Mouse (Mus musculus): ENCODE data around the gene Ifnz.
"Not testable (repeated sequence)": the region's sequence is repeated elsewhere in the genome, so short reads cannot be mapped to it uniquely, and the experiment has no call there.

Gene Ifnz

DNA sequence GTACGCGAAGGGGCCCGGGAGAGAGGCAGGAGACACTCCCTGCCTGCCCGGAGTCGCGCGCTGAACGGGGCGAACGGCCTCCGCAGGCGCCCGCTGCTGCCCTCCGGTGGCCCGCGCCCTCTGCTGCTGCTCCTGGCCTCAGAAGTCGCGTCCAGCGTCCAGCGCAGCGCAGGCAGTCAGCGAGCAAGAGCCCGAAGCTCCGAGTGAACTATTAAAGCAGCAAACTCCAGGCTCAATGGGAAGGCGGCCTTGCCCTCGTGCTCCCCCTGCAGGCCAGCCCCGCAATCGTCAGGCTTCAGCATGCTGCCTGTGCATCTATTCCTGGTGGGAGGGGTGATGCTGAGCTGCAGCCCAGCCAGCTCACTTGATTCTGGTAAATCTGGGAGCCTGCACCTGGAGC is 15.2 kb downstream of the Ifnz start, which contains the start of gene Gm13279:
Gm13279 (plus strand) TSS at position 301 of the 400 bp plus-strand sequence.
- not testable (repeated sequence) for H3K9me3 ChIP-seq (ENCODE audit: low read length); H3K27me3 ChIP-seq (ENCODE audit: insufficient read depth, low read length); H3K4me1 ChIP-seq (replicated peaks; ENCODE audit: low read depth, low read length); H3K4me3 ChIP-seq (replicated peaks; ENCODE audit: low read length); H3K36me3 ChIP-seq (ENCODE audit: insufficient read depth, low read length)

DNA sequence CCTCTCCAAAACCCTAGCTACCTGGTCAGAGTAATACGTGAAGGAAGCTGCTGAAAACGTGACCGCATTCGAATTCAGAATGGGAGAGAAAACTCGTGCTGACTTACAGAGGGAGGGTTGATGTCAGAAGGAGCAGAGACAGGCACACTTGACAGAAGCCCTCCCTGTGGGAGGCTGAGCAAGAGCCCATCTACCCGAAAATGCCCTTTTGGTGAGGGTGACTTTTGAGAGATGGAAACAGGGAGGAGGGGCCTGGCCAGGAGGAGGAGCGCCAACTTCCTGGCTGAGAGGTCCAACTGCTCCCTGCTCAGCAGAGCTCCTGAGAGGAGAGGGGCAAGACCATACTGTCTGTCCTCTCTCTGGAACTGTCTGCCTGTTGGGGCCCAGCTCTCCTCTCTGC is 17.4 kb downstream of the Ifnz start, which contains the start of gene Gm13285:
Gm13285 (plus strand) TSS at position 301 of the 400 bp plus-strand sequence.
- H3K27me3 ChIP-seq (ENCODE audit: insufficient read depth, low read length); H3K4me3 ChIP-seq (replicated peaks; ENCODE audit: low read length); H3K36me3 ChIP-seq (ENCODE audit: insufficient read depth, low read length); H3K4me1 ChIP-seq (replicated peaks; ENCODE audit: low read depth, low read length); H3K9me3 ChIP-seq (ENCODE audit: low read length): not testable (repeated sequence)

DNA sequence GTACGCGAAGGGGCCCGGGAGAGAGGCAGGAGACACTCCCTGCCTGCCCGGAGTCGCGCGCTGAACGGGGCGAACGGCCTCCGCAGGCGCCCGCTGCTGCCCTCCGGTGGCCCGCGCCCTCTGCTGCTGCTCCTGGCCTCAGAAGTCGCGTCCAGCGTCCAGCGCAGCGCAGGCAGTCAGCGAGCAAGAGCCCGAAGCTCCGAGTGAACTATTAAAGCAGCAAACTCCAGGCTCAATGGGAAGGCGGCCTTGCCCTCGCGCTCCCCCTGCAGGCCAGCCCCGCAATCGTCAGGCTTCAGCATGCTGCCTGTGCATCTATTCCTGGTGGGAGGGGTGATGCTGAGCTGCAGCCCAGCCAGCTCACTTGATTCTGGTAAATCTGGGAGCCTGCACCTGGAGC is 21.0 kb downstream of the Ifnz start, which contains the start of gene Gm13287:
Gm13287 (plus strand) TSS at position 301 of the 400 bp plus-strand sequence.
- not testable (repeated sequence) for H3K36me3 ChIP-seq (ENCODE audit: insufficient read depth, low read length); H3K4me3 ChIP-seq (replicated peaks; ENCODE audit: low read length); H3K4me1 ChIP-seq (replicated peaks; ENCODE audit: low read depth, low read length); H3K9me3 ChIP-seq (ENCODE audit: low read length)
- peaks cover 16% of the 10 kb centered on the region for H3K27me3 ChIP-seq (ENCODE audit: insufficient read depth, low read length)

DNA sequence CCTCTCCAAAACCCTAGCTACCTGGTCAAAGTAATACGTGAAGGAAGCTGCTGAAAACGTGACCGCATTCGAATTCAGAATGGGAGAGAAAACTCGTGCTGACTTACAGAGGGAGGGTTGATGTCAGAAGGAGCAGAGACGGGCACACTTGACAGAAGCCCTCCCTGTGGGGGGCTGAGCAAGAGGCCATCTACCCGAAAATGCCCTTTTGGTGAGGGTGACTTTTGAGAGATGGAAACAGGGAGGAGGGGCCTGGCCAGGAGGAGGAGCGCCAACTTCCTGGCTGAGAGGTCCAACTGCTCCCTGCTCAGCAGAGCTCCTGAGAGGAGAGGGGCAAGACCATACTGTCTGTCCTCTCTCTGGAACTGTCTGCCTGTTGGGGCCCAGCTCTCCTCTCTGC is 23.3 kb downstream of the Ifnz start, which contains the start of gene Gm13288:
Gm13288 (plus strand) TSS at position 301 of the 400 bp plus-strand sequence.
- H3K4me3 ChIP-seq (replicated peaks; ENCODE audit: low read length); H3K36me3 ChIP-seq (ENCODE audit: insufficient read depth, low read length); H3K4me1 ChIP-seq (replicated peaks; ENCODE audit: low read depth, low read length); H3K9me3 ChIP-seq (ENCODE audit: low read length): not testable (repeated sequence)
- peaks cover 19% of the 10 kb centered on the region for H3K27me3 ChIP-seq (ENCODE audit: insufficient read depth, low read length)

DNA sequence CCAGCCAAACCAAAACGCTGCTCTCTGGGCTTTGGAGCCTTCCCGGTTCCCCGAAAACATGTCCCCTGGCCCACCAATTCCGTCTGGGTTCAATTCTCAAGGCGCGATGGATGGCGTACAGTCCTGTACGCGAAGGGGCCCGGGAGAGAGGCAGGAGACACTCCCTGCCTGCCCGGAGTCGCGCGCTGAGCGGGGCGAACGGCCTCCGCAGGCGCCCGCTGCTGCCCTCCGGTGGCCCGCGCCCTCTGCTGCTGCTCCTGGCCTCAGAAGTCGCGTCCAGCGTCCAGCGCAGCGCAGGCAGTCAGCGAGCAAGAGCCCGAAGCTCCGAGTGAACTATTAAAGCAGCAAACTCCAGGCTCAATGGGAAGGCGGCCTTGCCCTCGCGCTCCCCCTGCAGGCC is 23.8 kb downstream of the Ifnz start:
- not testable (repeated sequence) for H3K4me3 ChIP-seq (replicated peaks; ENCODE audit: low read length); H3K4me1 ChIP-seq (replicated peaks; ENCODE audit: low read depth, low read length); H3K36me3 ChIP-seq (ENCODE audit: insufficient read depth, low read length); H3K9me3 ChIP-seq (ENCODE audit: low read length)
- H3K27me3 ChIP-seq (ENCODE audit: insufficient read depth, low read length): peaks cover 24% of the 10 kb centered on the region

DNA sequence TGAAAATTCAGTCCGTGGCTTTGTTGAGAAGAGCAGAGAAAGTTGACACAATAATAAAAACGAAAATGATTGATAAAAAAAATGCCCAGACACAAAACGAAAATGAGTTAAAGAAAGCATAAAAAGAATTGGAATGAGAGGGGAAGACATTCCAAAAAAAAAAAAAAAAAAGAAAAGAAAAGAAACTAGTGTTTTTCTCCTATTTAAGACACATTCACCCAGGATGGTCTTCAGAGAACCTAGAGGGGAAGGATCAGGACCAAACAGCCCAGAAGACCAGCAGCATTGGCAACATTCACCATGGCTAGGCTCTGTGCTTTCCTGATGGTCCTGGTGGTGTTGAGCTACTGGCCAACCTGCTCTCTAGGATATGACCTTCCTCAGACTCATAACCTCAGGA is 34.0 kb downstream of the Ifnz start, which contains the start of gene Ifna7:
Ifna7 (plus strand) TSS at position 301 of the 400 bp plus-strand sequence.
- no peaks in the 10 kb centered on the region for H3K9me3 ChIP-seq (ENCODE audit: low read length)
- H3K4me1 ChIP-seq (replicated peaks; ENCODE audit: low read depth, low read length): no peaks in the 10 kb centered on the region
- TF ChIP-seq CTCF (conservative IDR thresholded peaks at IDR 0.05; ENCODE audit: low read length) (no peak), POU5F1 (IDR thresholded peaks at IDR 0.05; ENCODE audit: borderline replicate concordance, low read length) (no peak), NANOG (IDR thresholded peaks at IDR 0.05; ENCODE audit: borderline replicate concordance, low read length) (no peak)
- H3K4me3 ChIP-seq (replicated peaks; ENCODE audit: low read length): no peak within 1 kb of the TSS
- H3K36me3 ChIP-seq (ENCODE audit: insufficient read depth, low read length): no peaks in the 10 kb centered on the region
- peaks cover under 1% of the 10 kb centered on the region; the same call in 1 of the 2 replicates for H3K27me3 ChIP-seq (ENCODE audit: insufficient read depth, low read length)

DNA sequence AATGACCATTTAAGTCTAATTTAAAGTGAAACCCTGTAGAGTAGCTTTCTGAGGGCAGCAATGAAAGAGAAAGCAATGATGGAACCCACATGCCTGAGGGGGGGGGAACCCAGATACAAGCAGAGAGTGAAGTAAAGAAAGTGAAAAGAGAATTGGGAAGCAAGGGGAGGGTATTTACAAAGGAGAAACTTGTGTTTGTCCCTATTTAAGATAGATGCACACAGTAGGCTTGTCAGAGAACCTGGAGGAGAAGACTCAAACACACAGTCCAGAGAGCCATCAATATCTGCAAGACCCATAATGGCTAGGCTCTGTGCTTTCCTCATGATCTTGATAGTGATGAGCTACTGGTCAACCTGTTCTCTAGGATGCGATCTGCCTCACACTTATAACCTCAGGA is 37.7 kb downstream of the Ifnz start, which contains the start of gene Ifna11:
Ifna11 (plus strand) TSS at position 301 of the 400 bp plus-strand sequence.
- H3K9me3 ChIP-seq (ENCODE audit: low read length): no peaks in the 10 kb centered on the region
- H3K36me3 ChIP-seq (ENCODE audit: insufficient read depth, low read length): no peaks in the 10 kb centered on the region
- TF ChIP-seq POU5F1 (IDR thresholded peaks at IDR 0.05; ENCODE audit: borderline replicate concordance, low read length) (no peak), NANOG (IDR thresholded peaks at IDR 0.05; ENCODE audit: borderline replicate concordance, low read length) (no peak), CTCF (conservative IDR thresholded peaks at IDR 0.05; ENCODE audit: low read length) (no peak)

DNA sequence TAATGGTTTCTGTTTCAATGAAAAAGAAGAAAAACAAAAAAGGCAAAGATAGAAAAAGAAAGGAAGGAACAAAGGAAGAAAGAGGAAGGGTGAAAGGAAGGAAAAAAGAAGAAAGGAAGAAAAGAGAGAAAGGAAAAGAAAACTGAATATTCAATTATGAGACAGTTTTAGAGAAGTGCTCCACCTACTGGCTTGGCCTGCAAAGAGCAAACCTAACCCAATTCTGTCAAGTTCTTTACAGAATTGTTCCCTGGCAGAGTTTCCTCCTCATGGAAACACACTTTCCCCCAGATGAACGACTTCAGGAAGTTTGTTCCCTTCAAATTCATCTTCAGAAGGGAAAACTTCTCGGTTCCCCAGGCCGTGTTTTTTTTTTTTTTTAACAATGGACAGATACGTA is 41.1 kb downstream of the Ifnz start:
- Histone ChIP-seq H3K36me3 (ENCODE audit: insufficient read depth, low read length) (no peaks in the 10 kb centered on the region), H3K27me3 (ENCODE audit: insufficient read depth, low read length) (no peaks in the 10 kb centered on the region), H3K9me3 (ENCODE audit: low read length) (no peaks in the 10 kb centered on the region), H3K4me3 (replicated peaks; ENCODE audit: low read length) (no peak overlapping the region), H3K4me1 (replicated peaks; ENCODE audit: low read depth, low read length) (no peaks in the 10 kb centered on the region)
- TF ChIP-seq POU5F1 (IDR thresholded peaks at IDR 0.05; ENCODE audit: borderline replicate concordance, low read length) (no peak), CTCF (conservative IDR thresholded peaks at IDR 0.05; ENCODE audit: low read length) (peak; percentile 46)

More for the DNA sequence above, 37.7 kb downstream of the Ifnz start, which contains the start of gene Ifna11:
- Histone ChIP-seq H3K4me1 (replicated peaks; ENCODE audit: low read depth, low read length) (no peaks in the 10 kb centered on the region), H3K4me3 (replicated peaks; ENCODE audit: low read length) (no peak within 1 kb of the TSS), H3K27me3 (ENCODE audit: insufficient read depth, low read length) (no peaks in the 10 kb centered on the region)

DNA sequence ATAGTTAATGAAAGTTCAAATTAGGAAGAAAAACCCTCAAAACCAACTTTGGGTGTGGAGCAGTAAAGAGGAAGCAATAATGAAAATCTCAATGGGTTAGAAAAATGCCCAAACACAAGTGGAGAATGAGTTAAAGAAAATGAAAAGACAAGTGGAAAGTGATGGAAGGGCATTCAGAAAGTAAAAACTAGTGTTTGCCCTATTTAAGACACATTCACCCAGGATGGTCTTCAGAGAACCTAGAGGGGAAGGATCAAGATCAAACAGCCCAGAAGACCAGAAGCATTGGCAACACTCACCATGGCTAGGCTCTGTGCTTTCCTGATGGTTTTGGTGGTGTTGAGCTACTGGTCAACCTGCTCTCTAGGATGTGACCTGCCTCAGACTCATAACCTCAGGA is 45.2 kb downstream of the Ifnz start, which contains the start of gene Ifna6:
Ifna6 (plus strand) TSS at position 301 of the 400 bp plus-strand sequence.
- H3K9me3 ChIP-seq (ENCODE audit: low read length); H3K4me1 ChIP-seq (replicated peaks; ENCODE audit: low read depth, low read length); H3K27me3 ChIP-seq (ENCODE audit: insufficient read depth, low read length); H3K36me3 ChIP-seq (ENCODE audit: insufficient read depth, low read length); H3K4me3 ChIP-seq (replicated peaks; ENCODE audit: low read length): not testable (repeated sequence)

DNA sequence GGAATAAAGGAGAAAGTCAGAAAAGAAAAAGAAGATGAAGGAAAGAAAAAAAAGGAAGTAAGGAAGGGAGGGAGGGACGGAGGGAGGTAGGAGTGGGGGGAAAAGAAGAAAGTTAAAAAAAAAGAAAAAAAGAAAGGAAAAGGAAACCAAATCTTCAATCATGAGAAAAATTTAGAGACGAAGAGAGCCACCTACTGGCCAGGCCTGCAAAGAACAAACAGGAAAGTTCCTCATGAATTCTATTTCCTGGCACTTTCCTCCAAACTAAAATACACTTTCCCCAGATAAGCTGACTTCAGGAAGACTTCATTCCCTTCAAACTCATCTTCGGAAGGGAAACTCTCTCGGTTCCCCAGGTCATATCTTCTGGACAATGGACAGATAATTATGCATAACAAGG is 48.6 kb downstream of the Ifnz start:
- Histone ChIP-seq H3K27me3 (ENCODE audit: insufficient read depth, low read length) (no peaks in the 10 kb centered on the region), H3K4me1 (replicated peaks; ENCODE audit: low read depth, low read length) (no peaks in the 10 kb centered on the region), H3K36me3 (ENCODE audit: insufficient read depth, low read length) (no peaks in the 10 kb centered on the region), H3K4me3 (replicated peaks; ENCODE audit: low read length) (no peak overlapping the region), H3K9me3 (ENCODE audit: low read length) (peaks cover 7% of the 10 kb centered on the region)
- TF ChIP-seq POU5F1 (IDR thresholded peaks at IDR 0.05; ENCODE audit: borderline replicate concordance, low read length) (no peak), CTCF (conservative IDR thresholded peaks at IDR 0.05; ENCODE audit: low read length) (peak; percentile 55)

All from E14TG2a.4 (cell line).